Comparison of ENCODE assay signal across 12 mouse cellular contexts in genomic region chr17:30389686-30390085, GRCm38 (mm10).
A peak's percentile ranks its signal among the peaks of the same experiment; 100 is the strongest.
DNase-seq lines count a peak whose midpoint lies in the region; ATAC-seq and TF ChIP-seq lines count a peak whose summit lies in the region.
"Had no signal": no experiment of that assay in that cellular context is flagged by ENCODE, and none has a peak within 500 bp of the region (broad histone marks: within the 10 kb centered on the region; RNA-seq: fewer than 3 reads in every experiment).

No protein-coding gene starts in this region.

- peaks cover 34% of the 10 kb centered on the region for H3K4me1 ChIP-seq in forebrain, embryonic 15.5 days
- H3K4me1 ChIP-seq in forebrain, postnatal 0 days (ENCODE audit: insufficient read depth), result peaks cover 12% of the 10 kb centered on the region
- H3K4me1 ChIP-seq in kidney, postnatal 0 days (replicated peaks; ENCODE audit: insufficient read depth, low read length), result no peaks in the 10 kb centered on the region
- H3K4me1 ChIP-seq: embryonic facial prominence, embryonic 15.5 days; intestine, embryonic 15.5 days; liver, embryonic 15.5 days had no signal

- H3K36me3 ChIP-seq in forebrain, embryonic 15.5 days, result no peaks in the 10 kb centered on the region
- no peaks in the 10 kb centered on the region for H3K36me3 ChIP-seq in forebrain, postnatal 0 days (ENCODE audit: insufficient read depth)
- no peaks in the 10 kb centered on the region for H3K36me3 ChIP-seq in kidney, postnatal 0 days (ENCODE audit: insufficient read depth, low read length)
- H3K36me3 ChIP-seq: embryonic facial prominence, embryonic 15.5 days; intestine, embryonic 15.5 days; liver, embryonic 15.5 days had no signal

- H3K4me2 ChIP-seq in forebrain, embryonic 15.5 days (replicated peaks), result no peak overlapping the region
- no peak overlapping the region for H3K4me2 ChIP-seq in forebrain, postnatal 0 days (ENCODE audit: low read depth)
- no peak overlapping the region for H3K4me2 ChIP-seq in kidney, postnatal 0 days (ENCODE audit: low read length)
- H3K4me2 ChIP-seq: embryonic facial prominence, embryonic 15.5 days; intestine, embryonic 15.5 days; liver, embryonic 15.5 days had no signal

- H3K9ac ChIP-seq in forebrain, embryonic 15.5 days (replicated peaks), result no peak overlapping the region
- H3K9ac ChIP-seq in forebrain, postnatal 0 days, result no peak overlapping the region
- no peak overlapping the region for H3K9ac ChIP-seq in kidney, postnatal 0 days (ENCODE audit: low read depth, low read length)
- H3K9ac ChIP-seq: embryonic facial prominence, embryonic 15.5 days; intestine, embryonic 15.5 days; liver, embryonic 15.5 days had no signal

- H3K27me3 ChIP-seq in forebrain, embryonic 15.5 days, result no peaks in the 10 kb centered on the region
- H3K27me3 ChIP-seq in forebrain, postnatal 0 days (ENCODE audit: insufficient read depth, low read length), result no peaks in the 10 kb centered on the region
- no peaks in the 10 kb centered on the region for H3K27me3 ChIP-seq in kidney, postnatal 0 days (ENCODE audit: insufficient read depth, low read length)
- H3K27me3 ChIP-seq: embryonic facial prominence, embryonic 15.5 days; intestine, embryonic 15.5 days; liver, embryonic 15.5 days had no signal

- no peak for TF ChIP-seq CTCF in forebrain, postnatal 0 days (IDR thresholded peaks at IDR 0.05; ENCODE audit: low read depth)
- TF ChIP-seq CTCF in kidney, postnatal 0 days (IDR thresholded peaks at IDR 0.05; ENCODE audit: low read depth), result no peak

- no peak for DNase-seq in forebrain, postnatal 0 days
- DNase-seq in thymus, postnatal 0 days (ENCODE audit: low spot score), result peak; percentile 44
- DNase-seq in thymus, postnatal 4 days, result no peak
- peak; percentile 21 for DNase-seq in kidney, postnatal 0 days (ENCODE audit: low spot score)
- DNase-seq in ovary, postnatal 36 days (ENCODE audit: low spot score), result no peak
- DNase-seq in ovary, postnatal 10 days (ENCODE audit: low spot score), result no peak
- DNase-seq in T-cell, adult 2 months (ENCODE audit: low spot score), result no peak
- DNase-seq: gastrocnemius, postnatal 36 days had no signal

- H3K4me3 ChIP-seq in forebrain, embryonic 15.5 days, result no peak overlapping the region
- no peak overlapping the region for H3K4me3 ChIP-seq in forebrain, postnatal 0 days (ENCODE audit: low read depth, low read length)
- H3K4me3 ChIP-seq in kidney, postnatal 0 days (replicated peaks; ENCODE audit: low read depth, low read length), result no peak overlapping the region
- H3K4me3 ChIP-seq: embryonic facial prominence, embryonic 15.5 days; intestine, embryonic 15.5 days; liver, embryonic 15.5 days had no signal

- no peaks in the 10 kb centered on the region for H3K9me3 ChIP-seq in forebrain, embryonic 15.5 days
- H3K9me3 ChIP-seq in forebrain, postnatal 0 days (ENCODE audit: low read length), result no peaks in the 10 kb centered on the region
- no peaks in the 10 kb centered on the region for H3K9me3 ChIP-seq in kidney, postnatal 0 days (replicated peaks; ENCODE audit: low read length)
- H3K9me3 ChIP-seq: embryonic facial prominence, embryonic 15.5 days; intestine, embryonic 15.5 days; liver, embryonic 15.5 days had no signal

- H3K27ac ChIP-seq in forebrain, embryonic 15.5 days (replicated peaks), result peak overlapping the region; percentile 77; the same call in 1 of the 2 replicates
- no peak overlapping the region for H3K27ac ChIP-seq in forebrain, postnatal 0 days (ENCODE audit: low read depth, low read length)
- H3K27ac ChIP-seq in kidney, postnatal 0 days, result no peak overlapping the region
- H3K27ac ChIP-seq: embryonic facial prominence, embryonic 15.5 days; intestine, embryonic 15.5 days; liver, embryonic 15.5 days had no signal

- ATAC-seq in forebrain, embryonic 15.5 days (replicated peaks), result no peak
- ATAC-seq in forebrain, postnatal 0 days, result no peak
- ATAC-seq in kidney, postnatal 0 days (replicated peaks; ENCODE audit: low FRiP score, low read depth), result no peak
- ATAC-seq: intestine, embryonic 15.5 days had no signal

Comparison
In these comparisons a context has a peak if more than half of its experiments do, and no peak if none do; other contexts are left out.
1. DNase-seq: peak in thymus, postnatal 0 days (single experiment) and kidney, postnatal 0 days (single experiment); none in forebrain, postnatal 0 days (single experiment), thymus, postnatal 4 days (single experiment), ovary, postnatal 36 days (single experiment), ovary, postnatal 10 days (single experiment) and T-cell, adult 2 months (single experiment).